Mouse (Mus musculus) liver, embryonic 13.5 days (tissue): ENCODE data around the gene Gm10337. TPM values are rescaled to one million over a fixed set of nuclear protein-coding genes. Genes with fewer than 3 reads are reported as not detected.

Experiments used
- ATAC-seq: fragments of 200-750 bp; cut with Nextera tagmentation; 2 replicates; pipeline ENCODE4 v1.8.0; 2017; ENCODE audit warnings: low read depth, mild to moderate bottlenecking, moderate number of reproducible peaks, moderate library complexity
- DNase-seq: peaks from one replicate; pipeline ENCODE4 v3.0.0; 2022
- H3K27ac ChIP-seq: fragments of 300-500 bp; sonication (generic); 2 replicates; pipeline ENCODE4 v1.5.1; 2015; ENCODE audit warnings: moderate library complexity, mild to moderate bottlenecking, inconsistent platforms
- H3K27me3 ChIP-seq: fragments of 300-500 bp; sonication (generic); 2 replicates; pipeline ENCODE4 v1.6.1; 2015; ENCODE audit warnings: mild to moderate bottlenecking, inconsistent platforms
- H3K36me3 ChIP-seq: fragments of 300-500 bp; sonication (generic); 2 replicates; pipeline ENCODE4 v1.6.1; 2015; ENCODE audit warnings: mild to moderate bottlenecking, inconsistent platforms
- H3K4me1 ChIP-seq: fragments of 300-500 bp; sonication (generic); replicated peaks from 2 replicates; pipeline ENCODE4 v1.6.1; 2015; ENCODE audit warnings: inconsistent platforms
- H3K4me2 ChIP-seq: fragments of 300-500 bp; sonication (generic); 2 replicates; pipeline ENCODE4 v1.6.1; 2015; ENCODE audit warnings: inconsistent platforms, mild to moderate bottlenecking, moderate library complexity
- H3K4me3 ChIP-seq: fragments of 300-500 bp; sonication (generic); replicated peaks from 2 replicates; pipeline ENCODE4 v1.5.1; 2015; ENCODE audit warnings: mild to moderate bottlenecking, inconsistent platforms
- H3K9ac ChIP-seq: fragments of 300-500 bp; sonication (generic); 2 replicates; pipeline ENCODE4 v1.6.1; 2015; ENCODE audit warnings: mild to moderate bottlenecking, inconsistent platforms
- H3K9me3 ChIP-seq: fragments of 300-500 bp; sonication (generic); replicated peaks from 2 replicates; pipeline ENCODE4 v1.6.1; 2016; ENCODE audit warnings: inconsistent platforms
- WGBS: fragments of 180-500 bp; shearing (Covaris S2); methylation state at CpG from one replicate; pipeline ENCODE4 v1.1.7; 2015; ENCODE audit not compliant: insufficient replicate concordance; 5-methylcytosine and 5-hydroxymethylcytosine counted together
- polyA plus RNA-seq: library from polyadenylated mRNA; unstranded; fragments of >200 nt; fragmentation: Nextera tagmentation; extraction: Ambion mirVana; gene quantifications from 2 replicates; pipeline ENCODE4 v1.2.1, GENCODE M21; 2015

The Gm10337 gene
- polyA plus RNA-seq, 1 experiment from 2014 or later, result not detected

- Histone ChIP-seq H3K36me3 (peaks cover 71% of the 10 kb centered on the region), H3K9me3 (no peaks in the 10 kb centered on the region), H3K4me1 (no peaks in the 10 kb centered on the region), H3K27ac (no peak overlapping the region), H3K4me2 (no peak overlapping the region), H3K27me3 (no peaks in the 10 kb centered on the region), H3K9ac (no peak overlapping the region), H3K4me3 (no peak overlapping the region)
- no peak for ATAC-seq
- no peak for DNase-seq
- WGBS, result 84% methylated on average over 4 of the region's 4 CpGs
These were observed 28.1 kb downstream of the Gm10337 start for GRCm38 (mm10) chr15:102531586-102531985.

- Histone ChIP-seq H3K4me2 (no peak overlapping the region), H3K9me3 (no peaks in the 10 kb centered on the region), H3K27ac (no peak overlapping the region), H3K27me3 (no peaks in the 10 kb centered on the region), H3K4me3 (no peak overlapping the region), H3K36me3 (peaks cover 76% of the 10 kb centered on the region), H3K9ac (no peak overlapping the region), H3K4me1 (no peaks in the 10 kb centered on the region)
- WGBS, result 76% methylated on average over 3 of the region's 3 CpGs
- ATAC-seq, result no peak
- DNase-seq, result no peak
These were observed 28.8 kb downstream of the Gm10337 start for GRCm38 (mm10) chr15:102532106-102532900.

- DNase-seq, result no peak
These were observed 30.4 kb downstream of the Gm10337 start for GRCm38 (mm10) chr15:102533926-102534325.

GRCm38 (mm10) chr15:102544801-102545200 is 41.3 kb downstream of the Gm10337 start:
- no peak for DNase-seq
- H3K36me3 ChIP-seq, result peaks cover 63% of the 10 kb centered on the region
- H3K9me3 ChIP-seq, result no peaks in the 10 kb centered on the region
- no peak overlapping the region for H3K4me2 ChIP-seq
- H3K27me3 ChIP-seq, result no peaks in the 10 kb centered on the region
- ATAC-seq, result no peak
- no peak overlapping the region for H3K9ac ChIP-seq
- no peaks in the 10 kb centered on the region for H3K4me1 ChIP-seq
- H3K4me3 ChIP-seq, result no peak overlapping the region
- 83% methylated on average over 4 of the region's 4 CpGs for WGBS
- H3K27ac ChIP-seq, result no peak overlapping the region

More at GRCm38 (mm10) chr15:102533926-102534325, 30.4 kb downstream of the Gm10337 start:
- H3K36me3 ChIP-seq, result peaks cover 67% of the 10 kb centered on the region
- H3K4me3 ChIP-seq, result no peak overlapping the region
- H3K4me2 ChIP-seq, result no peak overlapping the region
- H3K9ac ChIP-seq, result no peak overlapping the region
- H3K27me3 ChIP-seq, result no peaks in the 10 kb centered on the region
- H3K4me1 ChIP-seq, result no peaks in the 10 kb centered on the region
- ATAC-seq, result no peak
- H3K9me3 ChIP-seq, result no peaks in the 10 kb centered on the region
- no peak overlapping the region for H3K27ac ChIP-seq
- WGBS, result 88% methylated on average over 7 of the region's 7 CpGs

GRCm38 (mm10) chr15:102546246-102546645 is 42.7 kb downstream of the Gm10337 start:
- no peak overlapping the region for H3K4me2 ChIP-seq
- no peak overlapping the region for H3K4me3 ChIP-seq
- no peaks in the 10 kb centered on the region for H3K4me1 ChIP-seq
- H3K27me3 ChIP-seq, result no peaks in the 10 kb centered on the region
- ATAC-seq (no peak), DNase-seq (no peak)
- H3K36me3 ChIP-seq, result peaks cover 53% of the 10 kb centered on the region
- H3K27ac ChIP-seq, result no peak overlapping the region
- H3K9me3 ChIP-seq, result no peaks in the 10 kb centered on the region
- H3K9ac ChIP-seq, result no peak overlapping the region
- 77% methylated on average over 3 of the region's 3 CpGs for WGBS

GRCm38 (mm10) chr15:102546677-102547427 is 43.3 kb downstream of the Gm10337 start:
- Histone ChIP-seq H3K4me2 (no peak overlapping the region), H3K4me3 (no peak overlapping the region), H3K27ac (no peak overlapping the region), H3K4me1 (no peaks in the 10 kb centered on the region), H3K27me3 (no peaks in the 10 kb centered on the region), H3K36me3 (peaks cover 50% of the 10 kb centered on the region), H3K9me3 (no peaks in the 10 kb centered on the region), H3K9ac (no peak overlapping the region)
- WGBS, result 78% methylated on average over 3 of the region's 3 CpGs
- ATAC-seq, result no peak
- no peak for DNase-seq

- no peak for ATAC-seq
- H3K27ac ChIP-seq, result no peak overlapping the region
- H3K9ac ChIP-seq, result no peak overlapping the region
- WGBS, result 86% methylated on average over 3 of the region's 3 CpGs
- H3K36me3 ChIP-seq, result peaks cover 50% of the 10 kb centered on the region
- H3K27me3 ChIP-seq, result no peaks in the 10 kb centered on the region
- no peaks in the 10 kb centered on the region for H3K4me1 ChIP-seq
- H3K4me2 ChIP-seq, result no peak overlapping the region
- no peak for DNase-seq
- no peaks in the 10 kb centered on the region for H3K9me3 ChIP-seq
- no peak overlapping the region for H3K4me3 ChIP-seq
These were observed 44.0 kb downstream of the Gm10337 start for GRCm38 (mm10) chr15:102547478-102547877.

GRCm38 (mm10) chr15:102552599-102552998 is 49.1 kb downstream of the Gm10337 start:
- Histone ChIP-seq H3K36me3 (peaks cover 48% of the 10 kb centered on the region), H3K4me3 (no peak overlapping the region), H3K4me1 (no peaks in the 10 kb centered on the region), H3K27ac (no peak overlapping the region), H3K27me3 (no peaks in the 10 kb centered on the region), H3K9me3 (no peaks in the 10 kb centered on the region), H3K9ac (no peak overlapping the region), H3K4me2 (no peak overlapping the region)
- 85% methylated on average over 5 of the region's 5 CpGs for WGBS
- DNase-seq (no peak), ATAC-seq (no peak)

Other genes starting within 250 kb of the Gm10337 start
- gene Rarg, start 246.2 kb upstream of the Gm10337 start, polyA plus RNA-seq, result 2.5 and 3.0 TPM in 2 replicates
- gene Gm9918, start 233.2 kb upstream of the Gm10337 start, polyA plus RNA-seq, result not detected in 2 replicates
- gene Mfsd5, start 224.3 kb upstream of the Gm10337 start, polyA plus RNA-seq, result 29.0 and 33.7 TPM in 2 replicates
- gene Espl1, start 207.5 kb upstream of the Gm10337 start, polyA plus RNA-seq, result 23.3 and 26.3 TPM in 2 replicates
- gene Pfdn5, start 177.6 kb upstream of the Gm10337 start, polyA plus RNA-seq, result 133 and 151 TPM in 2 replicates
- gene Myg1, start 172.0 kb upstream of the Gm10337 start, polyA plus RNA-seq, result 46.0 and 48.6 TPM in 2 replicates
- gene Aaas, start 153.0 kb upstream of the Gm10337 start, polyA plus RNA-seq, result 60.9 and 61.9 TPM in 2 replicates
- gene Sp7, start 136.5 kb upstream of the Gm10337 start, polyA plus RNA-seq, result 0.07 and 0.09 TPM in 2 replicates
- gene Sp1, start 97.6 kb upstream of the Gm10337 start, polyA plus RNA-seq, result 4.0 and 4.3 TPM in 2 replicates
- gene Amhr2, start 58.4 kb upstream of the Gm10337 start, polyA plus RNA-seq, result 0.14 and 0.42 TPM in 2 replicates
- gene Prr13, start 44.7 kb upstream of the Gm10337 start, polyA plus RNA-seq, result 108 and 112 TPM in 2 replicates
- 91.4 and 92.1 TPM in 2 replicates for gene Pcbp2, start 33.2 kb upstream of the Gm10337 start, polyA plus RNA-seq
- gene Map3k12, start 13.3 kb downstream of the Gm10337 start, polyA plus RNA-seq, result 1.8 and 2.1 TPM in 2 replicates
- 52.2 and 55.4 TPM in 2 replicates for gene Tarbp2, start 14.5 kb downstream of the Gm10337 start, polyA plus RNA-seq
- 0.93 and 1.1 TPM in 2 replicates for gene Npff, start 21.2 kb downstream of the Gm10337 start, polyA plus RNA-seq
- gene Gm28047, start 121.3 kb downstream of the Gm10337 start, polyA plus RNA-seq, result not detected in 2 replicates
- 8.6 and 9.0 TPM in 2 replicates for gene Atf7, start 121.7 kb downstream of the Gm10337 start, polyA plus RNA-seq
- gene Atp5g2, start 168.6 kb downstream of the Gm10337 start, polyA plus RNA-seq, result 32.5 and 38.7 TPM in 2 replicates
- 9.0 and 11.3 TPM in 2 replicates for gene Calcoco1, start 218.5 kb downstream of the Gm10337 start, polyA plus RNA-seq